Mouse (Mus musculus) forebrain, postnatal 0 days (tissue): ENCODE measurements around the gene Hist1h4m. TPM values are rescaled to one million over a fixed set of nuclear protein-coding genes. Genes with fewer than 3 reads are reported as not detected.
A peak's percentile ranks its signal among the peaks of the same experiment; 100 is the strongest.
"Not testable (repeated sequence)": the region's sequence is repeated elsewhere in the genome, so short reads cannot be mapped to it uniquely, and the experiment has no call there.

Experiments used
- ATAC-seq: fragments of 200-750 bp; cut with Nextera tagmentation; 2 replicates; pipeline ENCODE4 v1.8.0; 2017; ENCODE audit warnings: mild to moderate bottlenecking, moderate library complexity
- DNase-seq: peaks from one replicate; pipeline ENCODE4 v3.0.0-alpha.2; 2015
- H3K27ac ChIP-seq: fragments of 300-500 bp; sonication (generic); 2 replicates; pipeline ENCODE4 v1.5.1; 2014; ENCODE audit warnings: low read depth, mild to moderate bottlenecking, antibody characterized with exemption, low read length, moderate library complexity, mixed read lengths
- H3K27me3 ChIP-seq: fragments of 300-500 bp; sonication (generic); 2 replicates; pipeline ENCODE4 v1.6.1; 2014; ENCODE audit warnings: mild to moderate bottlenecking, low read length, mixed read lengths; ENCODE audit not compliant: insufficient read depth
- H3K36me3 ChIP-seq: fragments of 300-500 bp; sonication (generic); 2 replicates; pipeline ENCODE4 v1.6.1; 2014; ENCODE audit warnings: mild to moderate bottlenecking, moderate library complexity; ENCODE audit not compliant: insufficient read depth
- H3K4me1 ChIP-seq: fragments of 300-500 bp; sonication (generic); 2 replicates; pipeline ENCODE4 v1.6.1; 2014; ENCODE audit warnings: antibody characterized with exemption; ENCODE audit not compliant: insufficient read depth
- H3K4me2 ChIP-seq: fragments of 300-500 bp; sonication (generic); 2 replicates; pipeline ENCODE4 v1.6.1; 2014; ENCODE audit warnings: low read depth, mild to moderate bottlenecking, moderate library complexity
- H3K4me3 ChIP-seq: fragments of 300-500 bp; sonication (generic); 2 replicates; pipeline ENCODE4 v1.5.1; 2014; ENCODE audit warnings: low read depth, low read length, mixed read lengths
- H3K9ac ChIP-seq: fragments of 300-500 bp; sonication (generic); 2 replicates; pipeline ENCODE4 v1.6.1; 2014; ENCODE audit warnings: mild to moderate bottlenecking
- H3K9me3 ChIP-seq: fragments of 300-500 bp; sonication (generic); 2 replicates; pipeline ENCODE4 v1.6.1; 2016; ENCODE audit warnings: low read length
- CTCF ChIP-seq: sonication (generic); IDR thresholded peaks from 2 replicates; pipeline ENCODE4 v1.5.1; 2016; ENCODE audit warnings: antibody characterized with exemption, control low read depth, low read depth
- WGBS: fragments of 180-500 bp; shearing (Covaris S2); extraction: QIAGEN DNeasy Blood & Tissue Kit; methylation state at CpG from one replicate; pipeline ENCODE4 v1.1.7; 2014; 5-methylcytosine and 5-hydroxymethylcytosine counted together
- polyA plus RNA-seq: library from polyadenylated mRNA; unstranded; fragments of >200 nt; fragmentation: Nextera tagmentation; extraction: Ambion mirVana; gene quantifications from 2 replicates; pipeline ENCODE4 v1.2.1, GENCODE M21; 2015
- total RNA-seq: library from RNA; depleted of rRNA; stranded (reverse); fragments of >200 nt; gene quantifications from 2 replicates; pipeline ENCODE4 v1.2.3, GENCODE M21; 2014

The Hist1h4m gene
- total and polyA plus RNA-seq, 2 experiments from 2014 or later: 1.3 TPM; not detected in 1

DNA sequence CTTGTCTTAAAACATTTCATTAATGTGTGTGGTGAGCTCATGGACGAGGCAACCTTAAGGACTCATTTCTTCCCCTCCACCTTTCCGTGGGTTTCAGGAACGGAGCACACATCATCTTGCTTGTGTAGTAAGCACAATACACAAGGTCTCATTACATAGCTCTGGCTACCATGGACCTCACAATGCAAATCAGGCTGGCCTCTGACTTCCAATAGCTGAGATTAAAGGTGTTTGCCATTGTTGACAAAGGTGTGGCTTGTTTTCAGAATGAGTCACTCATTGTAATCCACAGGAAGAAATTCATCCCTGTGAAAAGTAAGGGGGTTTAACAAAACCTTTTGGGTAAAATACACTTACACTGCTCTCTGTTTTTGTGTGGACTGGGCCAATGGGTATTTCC lies 17.0 kb downstream of the Hist1h4m start:
- 84% methylated on average over 3 of the region's 3 CpGs for WGBS
- no peak for ATAC-seq

DNA sequence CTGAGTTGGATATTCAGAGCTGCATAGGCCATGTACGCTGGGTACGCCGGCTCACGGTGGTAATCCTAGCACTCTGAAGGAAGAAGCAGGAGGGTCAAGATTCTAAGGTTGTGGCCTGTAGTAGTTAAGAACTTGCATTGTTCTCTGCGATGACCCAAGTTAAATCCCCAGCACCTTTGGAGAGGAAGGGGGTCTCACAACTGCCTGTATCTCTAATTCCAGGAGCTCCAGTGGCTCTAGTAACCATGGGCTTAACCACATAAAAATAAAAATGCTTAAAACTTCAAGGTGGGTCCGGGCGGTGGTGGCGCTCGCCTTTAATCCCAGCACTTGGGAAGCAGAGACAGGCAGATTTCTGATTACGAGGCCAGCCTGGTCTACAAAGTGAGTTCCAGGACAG lies 18.8 kb downstream of the Hist1h4m start:
- H3K27me3 ChIP-seq: no peaks in the 10 kb centered on the region

More for the DNA sequence above, 17.0 kb downstream of the Hist1h4m start:
- no peaks in the 10 kb centered on the region for H3K4me1 ChIP-seq
- no peaks in the 10 kb centered on the region for H3K27me3 ChIP-seq
- H3K4me3 ChIP-seq: no peak overlapping the region
- no peak overlapping the region for H3K27ac ChIP-seq
- H3K9ac ChIP-seq: no peak overlapping the region
- H3K9me3 ChIP-seq: no peaks in the 10 kb centered on the region
- no peak for TF ChIP-seq CTCF
- no peak overlapping the region for H3K4me2 ChIP-seq
- no peak for DNase-seq
- no peaks in the 10 kb centered on the region for H3K36me3 ChIP-seq

DNA sequence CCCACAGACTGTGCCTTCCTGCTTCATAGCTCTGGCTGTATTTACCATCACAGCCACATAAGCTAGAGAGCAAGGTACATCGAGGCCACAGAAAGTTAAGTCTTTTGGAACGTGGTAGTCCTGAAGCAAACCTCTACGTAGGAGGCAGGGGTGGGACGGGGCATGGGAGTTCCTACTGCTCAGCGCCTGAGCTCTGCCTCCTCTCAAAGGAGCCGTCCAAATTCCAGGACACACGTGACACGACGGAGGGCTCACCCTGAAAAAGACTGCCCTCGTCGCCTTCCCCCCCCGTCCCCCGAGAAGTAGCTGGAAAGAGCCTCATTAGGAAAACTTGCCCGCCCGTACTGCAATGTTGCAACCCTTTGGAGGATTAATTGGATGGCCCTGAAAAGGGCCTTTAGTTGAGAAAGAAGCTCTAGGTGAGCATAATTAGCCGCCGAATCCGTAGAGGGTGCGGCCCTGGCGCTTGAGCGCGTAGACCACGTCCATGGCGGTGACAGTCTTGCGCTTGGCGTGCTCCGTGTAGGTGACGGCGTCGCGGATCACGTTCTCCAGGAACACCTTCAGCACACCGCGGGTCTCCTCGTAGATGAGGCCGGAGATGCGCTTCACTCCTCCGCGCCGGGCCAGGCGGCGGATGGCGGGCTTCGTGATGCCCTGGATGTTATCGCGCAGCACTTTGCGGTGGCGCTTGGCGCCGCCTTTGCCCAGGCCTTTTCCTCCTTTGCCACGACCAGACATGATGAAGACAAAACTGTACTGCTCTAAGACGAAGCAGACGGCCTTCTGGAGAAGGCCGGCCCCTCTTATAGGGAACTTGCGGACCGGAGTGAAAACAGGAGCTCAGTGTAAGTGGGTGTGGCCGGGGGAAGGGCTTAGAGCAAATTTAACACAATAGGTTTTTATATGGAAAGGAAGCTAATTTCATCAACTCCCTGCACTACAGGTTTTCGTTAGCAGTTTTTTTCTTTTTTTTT lies 20.2 kb downstream of the Hist1h4m start, which contains the start of gene Hist1h4n:
Gene Hist1h4n (minus strand): TSS at position 779 of the 977 bp plus-strand sequence.
- ATAC-seq: peak; percentile 79
- not testable (repeated sequence) for DNase-seq, H3K4me3 ChIP-seq, H3K9me3 ChIP-seq, H3K36me3 ChIP-seq, H3K27me3 ChIP-seq, H3K4me1 ChIP-seq, H3K9ac ChIP-seq, H3K27ac ChIP-seq
- 6% methylated on average over 22 of the region's 58 CpGs for WGBS
- H3K4me2 ChIP-seq: peak within 1 kb of the TSS; percentile 37; the same call in 1 of the 2 replicates

More for the DNA sequence above, 18.8 kb downstream of the Hist1h4m start:
- H3K9me3 ChIP-seq: no peaks in the 10 kb centered on the region
- no peak for TF ChIP-seq CTCF
- no peak overlapping the region for H3K4me3 ChIP-seq
- no peak overlapping the region for H3K9ac ChIP-seq
- no peak overlapping the region for H3K4me2 ChIP-seq
- ATAC-seq: no peak
- H3K27ac ChIP-seq: no peak overlapping the region
- WGBS: 84% methylated on average over 10 of the region's 10 CpGs
- no peak for DNase-seq
- no peaks in the 10 kb centered on the region for H3K4me1 ChIP-seq
- H3K36me3 ChIP-seq: no peaks in the 10 kb centered on the region

DNA sequence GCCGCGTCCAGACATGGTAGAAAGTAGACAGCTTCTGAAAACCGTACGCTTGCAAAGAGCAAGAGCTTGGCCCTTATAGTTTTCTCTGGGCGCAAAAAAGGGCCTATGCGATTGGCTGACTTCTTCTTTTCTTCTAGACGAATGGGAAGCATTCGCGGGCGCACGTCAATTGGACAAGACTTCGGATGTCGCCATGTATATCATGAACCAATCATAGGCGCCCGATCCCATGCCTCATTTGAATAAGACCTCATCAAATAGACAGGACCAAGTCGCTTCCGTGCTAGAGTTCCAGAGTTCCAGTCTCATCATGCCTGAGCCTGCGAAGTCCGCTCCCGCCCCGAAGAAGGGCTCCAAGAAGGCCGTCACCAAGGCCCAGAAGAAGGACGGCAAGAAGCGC lies 21.9 kb downstream of the Hist1h4m start, which contains the start of the genes Hist1h2ap and Hist1h2br:
Gene Hist1h2ap (minus strand): TSS at position 47 of the 400 bp plus-strand sequence.
Gene Hist1h2br (plus strand): TSS at position 283 of the 400 bp plus-strand sequence.
- H3K27me3 ChIP-seq, DNase-seq, H3K36me3 ChIP-seq, H3K27ac ChIP-seq, H3K9ac ChIP-seq, H3K4me2 ChIP-seq, H3K4me3 ChIP-seq, H3K9me3 ChIP-seq, H3K4me1 ChIP-seq: not testable (repeated sequence)
- no CpG with 5 or more reads among the region's 24 CpGs for WGBS
- peak; percentile 95 for ATAC-seq

DNA sequence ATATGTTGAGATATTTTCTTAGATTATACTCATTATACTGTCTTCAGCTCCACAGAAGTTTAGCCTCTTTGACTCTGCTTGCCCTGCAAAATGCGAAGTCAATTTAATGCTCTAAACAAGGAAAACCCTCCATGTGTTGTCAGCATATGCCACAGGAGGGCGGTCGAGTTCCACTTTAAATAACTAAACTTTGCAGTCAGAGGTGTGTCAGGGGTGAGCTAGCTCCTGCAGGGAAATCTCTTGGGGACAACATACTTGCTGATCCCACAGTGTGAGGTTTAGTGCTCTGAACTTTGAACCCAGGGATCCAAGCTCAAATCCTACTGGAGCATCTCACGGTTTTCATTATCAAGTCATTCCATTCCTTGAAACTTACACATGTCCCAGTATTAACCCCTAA lies 29.0 kb downstream of the Hist1h4m start:
- not testable (repeated sequence) for H3K9me3 ChIP-seq, H3K4me2 ChIP-seq, H3K4me3 ChIP-seq, DNase-seq, H3K4me1 ChIP-seq, H3K27ac ChIP-seq, H3K27me3 ChIP-seq, H3K9ac ChIP-seq, H3K36me3 ChIP-seq
- peak; percentile 82 for ATAC-seq
- WGBS: no CpG with 5 or more reads among the region's 4 CpGs

DNA sequence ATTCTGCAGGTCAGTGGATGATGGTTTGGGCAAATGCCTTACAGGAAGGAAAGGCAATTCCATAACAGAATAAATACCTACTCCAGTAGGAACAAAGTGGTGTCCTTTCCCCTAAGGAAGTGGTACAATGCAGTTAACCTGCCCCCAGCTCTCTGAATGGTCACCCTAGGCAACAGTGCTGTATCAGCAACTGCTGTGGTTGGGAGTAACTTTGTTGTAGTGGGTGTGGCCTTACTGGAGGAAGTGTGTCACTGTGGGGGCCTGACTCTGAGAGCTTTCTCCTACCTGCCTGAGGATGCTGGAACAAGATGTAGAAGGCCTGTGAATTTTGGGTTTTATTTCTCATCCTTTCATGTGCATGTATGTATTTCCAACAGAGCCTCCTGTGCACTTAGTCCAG lies 34.8 kb downstream of the Hist1h4m start:
- not testable (repeated sequence) for H3K4me2 ChIP-seq, H3K9me3 ChIP-seq, ATAC-seq, H3K9ac ChIP-seq, DNase-seq, H3K27ac ChIP-seq, H3K36me3 ChIP-seq, H3K27me3 ChIP-seq, H3K4me3 ChIP-seq, H3K4me1 ChIP-seq

DNA sequence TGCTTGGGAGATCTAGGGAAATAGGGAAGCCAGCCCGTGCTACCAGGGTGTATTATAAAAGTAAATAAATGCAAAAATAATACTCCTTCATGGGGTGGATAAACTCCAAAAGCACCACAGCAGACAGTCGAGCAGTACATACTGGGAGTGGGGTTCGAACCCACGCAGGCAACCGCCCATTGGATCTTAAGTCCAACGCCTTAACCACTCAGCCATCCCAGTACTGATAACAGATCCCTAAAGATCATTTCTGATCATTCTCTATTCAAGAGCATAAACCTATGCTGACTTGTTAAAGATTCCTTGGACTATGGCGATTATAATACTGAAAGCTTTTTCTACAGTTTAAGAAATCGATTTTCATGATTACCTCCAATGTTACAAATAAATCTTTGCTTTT lies 36.3 kb downstream of the Hist1h4m start:
- H3K4me3 ChIP-seq: no peak overlapping the region
- no peaks in the 10 kb centered on the region for H3K27me3 ChIP-seq
- DNase-seq: no peak
- no peaks in the 10 kb centered on the region for H3K4me1 ChIP-seq
- H3K36me3 ChIP-seq: no peaks in the 10 kb centered on the region
- no peak overlapping the region for H3K27ac ChIP-seq
- ATAC-seq: no peak
- no peak overlapping the region for H3K4me2 ChIP-seq
- 17% methylated on average over 8 of the region's 8 CpGs for WGBS
- no peak overlapping the region for H3K9ac ChIP-seq
- H3K9me3 ChIP-seq: no peaks in the 10 kb centered on the region
- no peak for TF ChIP-seq CTCF

DNA sequence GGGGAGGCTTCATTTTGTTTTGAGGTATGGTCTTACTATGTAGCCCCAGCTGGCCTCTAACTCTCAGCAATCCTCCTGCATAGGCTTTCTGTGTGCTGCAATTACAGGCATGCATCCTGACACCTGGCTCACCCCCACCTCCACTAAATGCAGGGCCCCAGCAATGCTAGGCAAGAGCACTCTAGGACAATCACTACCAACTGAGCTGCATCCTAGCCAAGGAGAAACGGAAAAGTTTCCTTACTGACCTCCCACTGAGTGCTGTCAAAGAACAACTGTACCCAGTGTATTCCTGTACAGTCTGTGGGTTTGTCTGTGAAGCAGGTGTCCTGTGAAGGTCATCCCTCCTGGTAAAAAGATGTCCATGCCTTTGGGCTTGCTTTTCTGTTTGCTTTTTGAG lies 39.1 kb downstream of the Hist1h4m start:
- H3K27ac ChIP-seq, H3K36me3 ChIP-seq, H3K27me3 ChIP-seq, DNase-seq, H3K4me1 ChIP-seq, H3K9me3 ChIP-seq, H3K9ac ChIP-seq, ATAC-seq, H3K4me3 ChIP-seq, H3K4me2 ChIP-seq: not testable (repeated sequence)
- WGBS: 41% methylated on average over 1 of the region's 1 CpGs
